Mouse (Mus musculus): ENCODE measurements around the gene Gm10134. TPM values are rescaled to one million over a fixed set of nuclear protein-coding genes. Genes with fewer than 3 reads are reported as not detected.

The Gm10134 gene
- polyA plus RNA-seq, 1 experiment from 2014 or later: 1.1 TPM

DNA sequence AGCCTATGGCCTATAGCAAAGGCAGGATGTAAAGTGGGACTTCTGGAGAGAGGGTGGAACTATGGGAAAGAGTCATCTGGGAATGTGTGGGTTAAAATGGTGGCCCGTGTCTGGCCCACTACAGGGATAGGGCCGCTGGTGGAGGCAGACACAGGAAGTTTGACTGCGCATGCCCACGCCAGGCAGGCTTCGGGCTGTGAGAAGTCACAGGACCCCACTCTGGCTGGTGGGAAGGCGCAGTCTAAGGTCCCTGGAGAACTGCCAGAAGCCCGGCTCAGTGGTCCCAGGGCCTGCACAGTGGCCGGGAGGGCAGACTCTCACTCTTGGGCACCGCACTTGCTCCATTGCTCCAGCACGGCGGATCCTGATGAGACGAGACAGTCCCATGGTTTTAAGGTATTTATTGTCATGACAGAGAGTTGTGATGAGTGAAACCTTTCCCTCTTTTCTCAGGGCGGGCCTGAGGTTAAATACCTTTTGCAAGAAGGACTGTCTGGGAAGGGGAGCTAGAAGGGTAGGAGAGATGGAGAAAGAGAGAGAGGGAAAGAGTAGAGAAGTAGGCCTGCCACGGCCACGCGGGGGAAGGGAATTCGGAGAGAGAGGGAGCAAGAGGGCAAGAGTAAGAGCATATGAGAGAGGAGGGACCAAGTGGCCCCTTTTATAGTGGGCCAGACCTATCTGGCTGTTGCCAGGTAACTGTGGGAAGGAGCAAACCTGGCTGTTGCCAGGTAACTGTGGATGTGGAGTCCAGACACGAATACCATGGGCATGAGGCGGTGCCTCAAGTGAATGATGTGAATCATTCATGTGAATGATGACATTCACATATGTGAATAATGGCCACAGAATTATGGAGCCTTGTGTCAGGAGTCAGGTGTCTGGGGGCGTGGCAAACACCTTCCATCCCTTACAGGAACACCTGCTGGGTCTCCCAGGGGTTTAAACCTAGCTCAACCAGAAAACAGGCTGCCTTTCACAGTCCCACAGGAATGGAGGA is 26.4 kb upstream of the Gm10134 start:
- H3K36me3 ChIP-seq: no peaks in the 10 kb centered on the region
- H3K27ac ChIP-seq (replicated peaks): no peak overlapping the region
- no peak for ATAC-seq (ENCODE audit: extremely low read depth, insufficient number of reproducible peaks, low FRiP score, low TSS enrichment)
- peak overlapping the region; percentile 20; the same call in 1 of the 2 replicates for H3K4me2 ChIP-seq
- 68% methylated on average over 20 of the region's 20 CpGs for WGBS
- H3K4me1 ChIP-seq: no peaks in the 10 kb centered on the region
- H3K27me3 ChIP-seq (replicated peaks): no peaks in the 10 kb centered on the region
- H3K9ac ChIP-seq: no peak overlapping the region
- no peaks in the 10 kb centered on the region for H3K9me3 ChIP-seq
- peak overlapping the region; percentile 6; the same call in 1 of the 2 replicates for H3K4me3 ChIP-seq

GRCm38 (mm10) chr2:28483861-28484260 is 22.0 kb upstream of the Gm10134 start:
- no peak overlapping the region for H3K27ac ChIP-seq (replicated peaks)
- H3K36me3 ChIP-seq: no peaks in the 10 kb centered on the region
- WGBS: 71% methylated on average over 2 of the region's 2 CpGs
- ATAC-seq (ENCODE audit: extremely low read depth, insufficient number of reproducible peaks, low FRiP score, low TSS enrichment): no peak
- no peak overlapping the region for H3K9ac ChIP-seq
- no peak overlapping the region for H3K4me2 ChIP-seq
- no peak overlapping the region for H3K4me3 ChIP-seq
- H3K27me3 ChIP-seq (replicated peaks): no peaks in the 10 kb centered on the region
- H3K9me3 ChIP-seq: no peaks in the 10 kb centered on the region
- H3K4me1 ChIP-seq: no peaks in the 10 kb centered on the region

GRCm38 (mm10) chr2:28494521-28494920 is 11.4 kb upstream of the Gm10134 start:
- Histone ChIP-seq H3K4me1 (no peaks in the 10 kb centered on the region), H3K27ac (replicated peaks) (no peak overlapping the region), H3K9ac (no peak overlapping the region), H3K4me3 (no peak overlapping the region), H3K36me3 (no peaks in the 10 kb centered on the region), H3K9me3 (no peaks in the 10 kb centered on the region), H3K4me2 (no peak overlapping the region), H3K27me3 (replicated peaks) (no peaks in the 10 kb centered on the region)
- no peak for ATAC-seq (ENCODE audit: extremely low read depth, insufficient number of reproducible peaks, low FRiP score, low TSS enrichment)
- WGBS: 66% methylated on average over 2 of the region's 2 CpGs

GRCm38 (mm10) chr2:28495207-28495756 is 10.6 kb upstream of the Gm10134 start:
- no peak overlapping the region for H3K27ac ChIP-seq (replicated peaks)
- no peak overlapping the region for H3K4me3 ChIP-seq
- H3K4me1 ChIP-seq: no peaks in the 10 kb centered on the region
- WGBS: 79% methylated on average over 14 of the region's 14 CpGs
- H3K4me2 ChIP-seq: no peak overlapping the region
- no peaks in the 10 kb centered on the region for H3K27me3 ChIP-seq (replicated peaks)
- no peaks in the 10 kb centered on the region for H3K9me3 ChIP-seq
- no peaks in the 10 kb centered on the region for H3K36me3 ChIP-seq
- ATAC-seq (ENCODE audit: extremely low read depth, insufficient number of reproducible peaks, low FRiP score, low TSS enrichment): no peak
- H3K9ac ChIP-seq: no peak overlapping the region

- no peaks in the 10 kb centered on the region for H3K9me3 ChIP-seq
- no peaks in the 10 kb centered on the region for H3K36me3 ChIP-seq
- H3K4me1 ChIP-seq: no peaks in the 10 kb centered on the region
- no peak overlapping the region for H3K4me2 ChIP-seq
- H3K4me3 ChIP-seq: no peak overlapping the region
- ATAC-seq (ENCODE audit: extremely low read depth, insufficient number of reproducible peaks, low FRiP score, low TSS enrichment): no peak
- H3K9ac ChIP-seq: no peak overlapping the region; the same call in 1 of the 2 replicates
- H3K27ac ChIP-seq (replicated peaks): peak overlapping the region; percentile 32; the same call in 1 of the 2 replicates
- H3K27me3 ChIP-seq (replicated peaks): no peaks in the 10 kb centered on the region
- WGBS: 73% methylated on average over 16 of the region's 16 CpGs
These were observed 9.9 kb upstream of the Gm10134 start for GRCm38 (mm10) chr2:28495801-28496595.

GRCm38 (mm10) chr2:28496671-28497070 is 9.2 kb upstream of the Gm10134 start, which contains the start of gene Gbgt1:
Gene Gbgt1 (plus strand): TSS chr2:28496891.
- Histone ChIP-seq H3K4me1 (no peaks in the 10 kb centered on the region), H3K27ac (replicated peaks) (peak within 1 kb of the TSS; percentile 32; the same call in 1 of the 2 replicates), H3K36me3 (no peaks in the 10 kb centered on the region), H3K9me3 (no peaks in the 10 kb centered on the region), H3K4me2 (no peak within 1 kb of the TSS), H3K27me3 (replicated peaks) (no peaks in the 10 kb centered on the region; the same call in 1 of the 2 replicates), H3K4me3 (no peak within 1 kb of the TSS), H3K9ac (no peak within 1 kb of the TSS; the same call in 1 of the 2 replicates)
- 62% methylated on average over 5 of the region's 5 CpGs for WGBS
- no peak for ATAC-seq (ENCODE audit: extremely low read depth, insufficient number of reproducible peaks, low FRiP score, low TSS enrichment)

GRCm38 (mm10) chr2:28497561-28497960 is 8.3 kb upstream of the Gm10134 start:
- H3K27me3 ChIP-seq (replicated peaks): peaks cover 5% of the 10 kb centered on the region; the same call in 1 of the 2 replicates
- H3K4me1 ChIP-seq: no peaks in the 10 kb centered on the region
- H3K27ac ChIP-seq (replicated peaks): no peak overlapping the region
- H3K36me3 ChIP-seq: no peaks in the 10 kb centered on the region
- no peak for ATAC-seq (ENCODE audit: extremely low read depth, insufficient number of reproducible peaks, low FRiP score, low TSS enrichment)
- H3K9ac ChIP-seq: no peak overlapping the region
- H3K9me3 ChIP-seq: no peaks in the 10 kb centered on the region
- 69% methylated on average over 5 of the region's 5 CpGs for WGBS
- H3K4me3 ChIP-seq: no peak overlapping the region
- no peak overlapping the region for H3K4me2 ChIP-seq

DNA sequence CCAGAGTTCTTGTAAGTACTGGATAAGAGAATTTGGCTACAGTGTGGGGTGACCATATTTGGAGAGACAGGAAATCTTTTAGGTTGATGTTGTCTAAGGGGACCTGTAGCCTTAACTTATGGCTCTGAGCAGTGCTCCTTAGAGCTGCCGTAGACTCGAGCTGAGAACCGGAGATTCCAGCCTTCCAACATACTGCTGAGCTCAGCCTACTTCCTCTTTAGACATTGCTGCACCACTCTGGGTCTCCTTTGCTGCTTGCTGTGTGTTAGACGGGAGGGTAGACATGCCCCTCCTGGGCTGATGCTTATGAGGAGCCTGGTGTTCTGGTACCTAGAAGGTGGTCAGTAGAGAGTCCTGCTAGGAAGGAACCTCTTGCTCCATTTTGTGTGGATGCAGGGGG is 7.5 kb upstream of the Gm10134 start:
- Histone ChIP-seq H3K9ac (no peak overlapping the region), H3K4me1 (no peaks in the 10 kb centered on the region), H3K9me3 (no peaks in the 10 kb centered on the region), H3K4me3 (no peak overlapping the region), H3K4me2 (no peak overlapping the region), H3K27ac (replicated peaks) (no peak overlapping the region), H3K27me3 (replicated peaks) (peaks cover 9% of the 10 kb centered on the region; the same call in 1 of the 2 replicates), H3K36me3 (no peaks in the 10 kb centered on the region)
- no peak for ATAC-seq (ENCODE audit: extremely low read depth, insufficient number of reproducible peaks, low FRiP score, low TSS enrichment)
- WGBS: 63% methylated on average over 4 of the region's 4 CpGs

DNA sequence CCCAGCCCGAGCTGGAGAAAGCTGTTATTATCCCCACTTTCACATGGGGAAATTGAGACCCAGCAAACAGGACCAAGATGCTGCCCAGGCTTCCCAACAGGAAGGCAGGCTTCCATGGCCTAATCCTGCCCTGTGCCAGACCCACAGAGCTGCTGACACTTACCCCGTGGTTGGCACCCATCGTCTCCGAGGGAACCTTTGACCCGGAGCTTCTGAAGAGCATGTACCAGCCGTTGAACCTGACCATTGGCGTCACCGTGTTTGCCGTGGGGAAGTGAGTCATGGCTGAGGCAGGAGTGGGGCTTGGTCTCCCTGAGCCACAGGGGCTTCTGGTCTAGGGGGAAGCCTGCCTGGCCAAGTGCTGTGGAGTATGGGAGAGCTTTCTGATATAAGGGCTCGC is 2.9 kb upstream of the Gm10134 start:
- WGBS: 75% methylated on average over 10 of the region's 10 CpGs
- no peak overlapping the region for H3K9ac ChIP-seq
- peaks cover 9% of the 10 kb centered on the region; the same call in 1 of the 2 replicates for H3K27me3 ChIP-seq (replicated peaks)
- H3K9me3 ChIP-seq: no peaks in the 10 kb centered on the region
- no peak for ATAC-seq (ENCODE audit: extremely low read depth, insufficient number of reproducible peaks, low FRiP score, low TSS enrichment)
- no peak overlapping the region for H3K4me2 ChIP-seq
- H3K27ac ChIP-seq (replicated peaks): no peak overlapping the region
- H3K4me1 ChIP-seq: no peaks in the 10 kb centered on the region
- no peaks in the 10 kb centered on the region for H3K36me3 ChIP-seq
- H3K4me3 ChIP-seq: no peak overlapping the region

- Histone ChIP-seq H3K36me3 (no peaks in the 10 kb centered on the region), H3K9me3 (no peaks in the 10 kb centered on the region), H3K4me2 (no peak overlapping the region), H3K4me3 (no peak overlapping the region), H3K4me1 (no peaks in the 10 kb centered on the region), H3K9ac (no peak overlapping the region), H3K27me3 (replicated peaks) (peaks cover 9% of the 10 kb centered on the region; the same call in 1 of the 2 replicates), H3K27ac (replicated peaks) (no peak overlapping the region)
- WGBS: 81% methylated on average over 13 of the region's 13 CpGs
- no peak for ATAC-seq (ENCODE audit: extremely low read depth, insufficient number of reproducible peaks, low FRiP score, low TSS enrichment)
These were observed 1.2 kb upstream of the Gm10134 start for GRCm38 (mm10) chr2:28504676-28505075.

DNA sequence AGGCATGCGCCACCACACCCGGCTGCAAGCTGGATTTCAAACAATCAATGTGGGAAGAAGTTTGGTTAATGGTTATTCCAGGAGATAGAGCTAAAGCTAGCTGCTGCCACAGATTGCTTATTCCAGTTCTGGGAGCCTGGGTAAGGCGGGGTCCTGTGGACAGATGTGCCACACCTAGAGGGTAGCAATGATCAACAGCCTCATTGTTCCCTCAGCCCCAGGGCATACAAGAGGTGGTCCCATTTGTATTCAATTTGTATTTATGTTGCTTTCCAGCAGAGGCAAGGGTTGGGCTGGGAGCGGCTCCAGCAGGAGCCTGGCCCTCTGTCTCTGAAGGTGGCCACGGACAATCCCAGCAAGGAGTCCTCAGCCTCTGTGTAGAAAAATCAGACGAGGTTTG is 396 bp downstream of the Gm10134 start:
- H3K9me3 ChIP-seq: no peaks in the 10 kb centered on the region
- H3K36me3 ChIP-seq: no peaks in the 10 kb centered on the region
- H3K4me3 ChIP-seq: no peak overlapping the region
- 77% methylated on average over 6 of the region's 6 CpGs for WGBS
- no peak overlapping the region for H3K27ac ChIP-seq (replicated peaks)
- no peaks in the 10 kb centered on the region for H3K4me1 ChIP-seq
- H3K9ac ChIP-seq: no peak overlapping the region
- no peak overlapping the region for H3K4me2 ChIP-seq
- ATAC-seq (ENCODE audit: extremely low read depth, insufficient number of reproducible peaks, low FRiP score, low TSS enrichment): no peak
- peaks cover 25% of the 10 kb centered on the region for H3K27me3 ChIP-seq (replicated peaks)

All from heart, embryonic 13.5 days (tissue).